Mouse (Mus musculus): ENCODE measurements around the gene Snx33. TPM values are rescaled to one million over a fixed set of nuclear protein-coding genes. Genes with fewer than 3 reads are reported as not detected.

The Snx33 gene
- total and polyA plus RNA-seq, 2 experiments from 2014 or later, result 5.2 to 11.4 TPM

- peak; percentile 76 for DNase-seq (ENCODE audit: low spot score)
- H3K36me3 ChIP-seq (replicated peaks; ENCODE audit: control insufficient read depth, insufficient read depth, low read length), result peaks cover 43% of the 10 kb centered on the region; the same call in 1 of the 2 replicates
- peak; percentile 50 for ATAC-seq (ENCODE audit: insufficient read depth, low read depth)
- no peak overlapping the region for H3K9ac ChIP-seq (replicated peaks; ENCODE audit: low read depth, low read length)
- H3K4me3 ChIP-seq (ENCODE audit: low read depth, low read length), result no peak overlapping the region
- no peak overlapping the region for H3K4me2 ChIP-seq (ENCODE audit: low read depth, low read length)
- WGBS, result 8% methylated on average over 3 of the region's 3 CpGs
- H3K9me3 ChIP-seq (replicated peaks; ENCODE audit: control insufficient read depth, low read length), result no peaks in the 10 kb centered on the region
- peak overlapping the region; percentile 7; the same call in 1 of the 2 replicates for H3K27ac ChIP-seq (ENCODE audit: low read depth)
- H3K4me1 ChIP-seq (ENCODE audit: control insufficient read depth, insufficient read depth), result 0 out of 2 replicates have a peak, but pooled peaks cover 8% of the 10 kb centered on the region
- TF ChIP-seq EP300 (IDR thresholded peaks at IDR 0.05; ENCODE audit: low read depth), result no peak
- peak; percentile 66 for TF ChIP-seq CTCF (IDR thresholded peaks at IDR 0.05; ENCODE audit: low read depth)
- no peaks in the 10 kb centered on the region for H3K27me3 ChIP-seq (ENCODE audit: control insufficient read depth, insufficient read depth, low read length)
These were observed 34.2 kb downstream of the Snx33 start for GRCm38 (mm10) chr9:56894006-56894405.

GRCm38 (mm10) chr9:56893313-56893712 is 34.9 kb downstream of the Snx33 start:
- Histone ChIP-seq H3K36me3 (replicated peaks; ENCODE audit: control insufficient read depth, insufficient read depth, low read length) (peaks cover 43% of the 10 kb centered on the region), H3K4me3 (ENCODE audit: low read depth, low read length) (no peak overlapping the region), H3K27me3 (ENCODE audit: control insufficient read depth, insufficient read depth, low read length) (no peaks in the 10 kb centered on the region), H3K9me3 (replicated peaks; ENCODE audit: control insufficient read depth, low read length) (no peaks in the 10 kb centered on the region), H3K4me2 (ENCODE audit: low read depth, low read length) (no peak overlapping the region), H3K9ac (replicated peaks; ENCODE audit: low read depth, low read length) (no peak overlapping the region), H3K4me1 (ENCODE audit: control insufficient read depth, insufficient read depth) (0 out of 2 replicates have a peak, but pooled peaks cover 8% of the 10 kb centered on the region), H3K27ac (ENCODE audit: low read depth) (no peak overlapping the region)
- no peak for DNase-seq (ENCODE audit: low spot score)
- 69% methylated on average over 8 of the region's 8 CpGs for WGBS
- no peak for TF ChIP-seq EP300 (IDR thresholded peaks at IDR 0.05; ENCODE audit: low read depth)
- no peak for TF ChIP-seq CTCF (IDR thresholded peaks at IDR 0.05; ENCODE audit: low read depth)
- no peak for ATAC-seq (ENCODE audit: insufficient read depth, low read depth)

- Histone ChIP-seq H3K27ac (ENCODE audit: low read depth) (no peak overlapping the region), H3K9me3 (replicated peaks; ENCODE audit: control insufficient read depth, low read length) (no peaks in the 10 kb centered on the region), H3K4me1 (ENCODE audit: control insufficient read depth, insufficient read depth) (0 out of 2 replicates have a peak, but pooled peaks cover 8% of the 10 kb centered on the region), H3K9ac (replicated peaks; ENCODE audit: low read depth, low read length) (no peak overlapping the region), H3K4me3 (ENCODE audit: low read depth, low read length) (no peak overlapping the region), H3K27me3 (ENCODE audit: control insufficient read depth, insufficient read depth, low read length) (no peaks in the 10 kb centered on the region), H3K4me2 (ENCODE audit: low read depth, low read length) (no peak overlapping the region), H3K36me3 (replicated peaks; ENCODE audit: control insufficient read depth, insufficient read depth, low read length) (peaks cover 49% of the 10 kb centered on the region)
- TF ChIP-seq EP300 (IDR thresholded peaks at IDR 0.05; ENCODE audit: low read depth), result no peak
- no peak for TF ChIP-seq CTCF (IDR thresholded peaks at IDR 0.05; ENCODE audit: low read depth)
- DNase-seq (ENCODE audit: low spot score) (no peak), ATAC-seq (ENCODE audit: insufficient read depth, low read depth) (no peak)
- 93% methylated on average over 10 of the region's 10 CpGs for WGBS
These were observed 36.1 kb downstream of the Snx33 start for GRCm38 (mm10) chr9:56892111-56892510.

- 35% methylated on average over 12 of the region's 12 CpGs for WGBS
- Histone ChIP-seq H3K36me3 (replicated peaks; ENCODE audit: control insufficient read depth, insufficient read depth, low read length) (peaks cover 53% of the 10 kb centered on the region), H3K27me3 (ENCODE audit: control insufficient read depth, insufficient read depth, low read length) (no peaks in the 10 kb centered on the region), H3K9ac (replicated peaks; ENCODE audit: low read depth, low read length) (no peak overlapping the region), H3K4me1 (ENCODE audit: control insufficient read depth, insufficient read depth) (0 out of 2 replicates have a peak, but pooled peaks cover 8% of the 10 kb centered on the region), H3K9me3 (replicated peaks; ENCODE audit: control insufficient read depth, low read length) (no peaks in the 10 kb centered on the region), H3K4me2 (ENCODE audit: low read depth, low read length) (no peak overlapping the region; the same call in 1 of the 2 replicates), H3K27ac (ENCODE audit: low read depth) (no peak overlapping the region), H3K4me3 (ENCODE audit: low read depth, low read length) (no peak overlapping the region)
- DNase-seq (ENCODE audit: low spot score), result peak; percentile 90
- TF ChIP-seq CTCF (IDR thresholded peaks at IDR 0.05; ENCODE audit: low read depth) (peak; percentile 93), EP300 (IDR thresholded peaks at IDR 0.05; ENCODE audit: low read depth) (no peak)
- peak; percentile 40; the same call in 1 of the 2 replicates for ATAC-seq (ENCODE audit: insufficient read depth, low read depth)
These were observed 36.6 kb downstream of the Snx33 start for GRCm38 (mm10) chr9:56891517-56892011.

- ATAC-seq (ENCODE audit: insufficient read depth, low read depth) (no peak), DNase-seq (ENCODE audit: low spot score) (no peak)
- H3K27me3 ChIP-seq (ENCODE audit: control insufficient read depth, insufficient read depth, low read length), result no peaks in the 10 kb centered on the region
- no peak overlapping the region for H3K4me3 ChIP-seq (ENCODE audit: low read depth, low read length)
- no peak overlapping the region for H3K27ac ChIP-seq (ENCODE audit: low read depth)
- 64% methylated on average over 11 of the region's 11 CpGs for WGBS
- H3K36me3 ChIP-seq (replicated peaks; ENCODE audit: control insufficient read depth, insufficient read depth, low read length), result peaks cover 61% of the 10 kb centered on the region
- H3K4me1 ChIP-seq (ENCODE audit: control insufficient read depth, insufficient read depth), result 0 out of 2 replicates have a peak, but pooled peaks cover 8% of the 10 kb centered on the region
- TF ChIP-seq EP300 (IDR thresholded peaks at IDR 0.05; ENCODE audit: low read depth), result no peak
- TF ChIP-seq CTCF (IDR thresholded peaks at IDR 0.05; ENCODE audit: low read depth), result no peak
- H3K9ac ChIP-seq (replicated peaks; ENCODE audit: low read depth, low read length), result no peak overlapping the region
- H3K9me3 ChIP-seq (replicated peaks; ENCODE audit: control insufficient read depth, low read length), result no peaks in the 10 kb centered on the region
- H3K4me2 ChIP-seq (ENCODE audit: low read depth, low read length), result no peak overlapping the region
These were observed 37.5 kb downstream of the Snx33 start for GRCm38 (mm10) chr9:56890522-56891250.
